Mouse (Mus musculus): ENCODE measurements at regions not wholly inside any gene's neighbourhood (a gene's known extent, or its start where the extent isn't known, plus 50 kb on each side); places are given as distances from the start of the nearest gene placed in this dataset.

GRCm38 (mm10) chr2:8782225-8782624 is 1098.8 kb upstream of the 4930412O13Rik start:
- TF ChIP-seq CTCF (IDR thresholded peaks at IDR 0.05; ENCODE audit: borderline replicate concordance, control insufficient read depth, extremely low read depth, insufficient read depth, low read length, poor library complexity) (no peak), POLR2A (IDR thresholded peaks at IDR 0.05; ENCODE audit: control insufficient read depth, extremely low read depth, insufficient read depth, low read length, poor library complexity) (no peak)

Data from thymus, adult 2 months (tissue).